Mouse (Mus musculus): ENCODE data around the gene Olfr1318. TPM values are rescaled to one million over a fixed set of nuclear protein-coding genes. Genes with fewer than 3 reads are reported as not detected.

The Olfr1318 gene
- polyA plus RNA-seq (2012): not detected in 2 replicates

GRCm38 (mm10) chr2:112153898-112154297 lies at the start of gene Olfr1318:
Olfr1318 (plus strand) TSS chr2:112154198.
- no peak for TF ChIP-seq GATA1 (IDR thresholded peaks at IDR 0.05; ENCODE audit: low read length)

- TF ChIP-seq GATA1 (IDR thresholded peaks at IDR 0.05; ENCODE audit: low read length): no peak
Observed at GRCm38 (mm10) chr2:112115340-112115739, 38.7 kb upstream of the Olfr1318 start, which contains the start of gene Olfr1315-ps1. Olfr1315-ps1 (minus strand) TSS chr2:112115440.

GRCm38 (mm10) chr2:112134877-112135276 lies 19.1 kb upstream of the Olfr1318 start, which contains the start of gene Olfr1316:
Olfr1316 (minus strand) TSS chr2:112134977.
- TF ChIP-seq GATA1 (IDR thresholded peaks at IDR 0.05; ENCODE audit: low read length): no peak

GRCm38 (mm10) chr2:112140029-112140428 lies 14.0 kb upstream of the Olfr1318 start, which contains the start of gene Olfr1317:
Olfr1317 (plus strand) TSS chr2:112140329.
- TF ChIP-seq GATA1 (IDR thresholded peaks at IDR 0.05; ENCODE audit: low read length): no peak

- no peak for TF ChIP-seq GATA1 (IDR thresholded peaks at IDR 0.05; ENCODE audit: low read length)
Observed at GRCm38 (mm10) chr2:112196859-112197258, 42.9 kb downstream of the Olfr1318 start.

GRCm38 (mm10) chr2:112203056-112203455 lies 49.1 kb downstream of the Olfr1318 start:
- TF ChIP-seq GATA1 (IDR thresholded peaks at IDR 0.05; ENCODE audit: low read length): no peak

Other genes with a start within 250 kb of the Olfr1318 start
- gene Olfr1306, start 237.9 kb upstream of the Olfr1318 start, polyA plus RNA-seq (2012): not detected in 2 replicates
- gene Olfr1307, start 204.8 kb upstream of the Olfr1318 start, polyA plus RNA-seq (2012): not detected in 2 replicates
- gene Olfr1308, start 189.3 kb upstream of the Olfr1318 start, polyA plus RNA-seq (2012): not detected in 2 replicates
- gene Olfr1309, start 163.9 kb upstream of the Olfr1318 start, polyA plus RNA-seq (2012): not detected in 2 replicates
- gene Olfr1310, start 141.5 kb upstream of the Olfr1318 start, polyA plus RNA-seq (2012): not detected in 2 replicates
- gene Olfr1311, start 129.8 kb upstream of the Olfr1318 start, polyA plus RNA-seq (2012): not detected in 2 replicates
- gene Olfr1312, start 104.0 kb upstream of the Olfr1318 start, polyA plus RNA-seq (2012): not detected in 2 replicates
- not detected in 2 replicates for gene Olfr1313, start 76.4 kb upstream of the Olfr1318 start, polyA plus RNA-seq (2012)
- not detected in 2 replicates for gene Olfr1314, start 57.4 kb upstream of the Olfr1318 start, polyA plus RNA-seq (2012)
- not detected in 2 replicates for gene Olfr1315-ps1, start 38.8 kb upstream of the Olfr1318 start, polyA plus RNA-seq (2012)
- not detected in 2 replicates for gene Olfr1316, start 19.2 kb upstream of the Olfr1318 start, polyA plus RNA-seq (2012)
- gene Olfr1317, start 13.9 kb upstream of the Olfr1318 start, polyA plus RNA-seq (2012): not detected in 2 replicates
- gene Lpcat4, start 85.3 kb downstream of the Olfr1318 start, polyA plus RNA-seq (2012): 35.9 and 44.2 TPM in 2 replicates
- 0.03 TPM in 1 of 2 replicates, not detected in the other for gene Nutm1, start 105.1 kb downstream of the Olfr1318 start, polyA plus RNA-seq (2012)
- 35.6 and 100 TPM in 2 replicates for gene Nop10, start 107.7 kb downstream of the Olfr1318 start, polyA plus RNA-seq (2012)
- gene Slc12a6, start 111.6 kb downstream of the Olfr1318 start, polyA plus RNA-seq (2012): 3.1 and 3.8 TPM in 2 replicates
- gene Gm21985, start 112.1 kb downstream of the Olfr1318 start, polyA plus RNA-seq (2012): not detected in 2 replicates
- gene Emc4, start 213.8 kb downstream of the Olfr1318 start, polyA plus RNA-seq (2012): 46.5 and 59.3 TPM in 2 replicates
- 5.1 and 9.2 TPM in 2 replicates for gene Katnbl1, start 225.0 kb downstream of the Olfr1318 start, polyA plus RNA-seq (2012)